Mouse (Mus musculus) CD8-positive naive resting alpha-beta T cell, adult 2 months (primary cell): ENCODE measurements around the gene Jph4.

Experiments used
- DNase-seq, 2 experiments: peaks; one replicate each; pipeline ENCODE4 v3.0.0; 2022; ENCODE audit warnings: low read depth in 2 of 2, low spot score in 2 of 2

The Jph4 gene

DNA sequence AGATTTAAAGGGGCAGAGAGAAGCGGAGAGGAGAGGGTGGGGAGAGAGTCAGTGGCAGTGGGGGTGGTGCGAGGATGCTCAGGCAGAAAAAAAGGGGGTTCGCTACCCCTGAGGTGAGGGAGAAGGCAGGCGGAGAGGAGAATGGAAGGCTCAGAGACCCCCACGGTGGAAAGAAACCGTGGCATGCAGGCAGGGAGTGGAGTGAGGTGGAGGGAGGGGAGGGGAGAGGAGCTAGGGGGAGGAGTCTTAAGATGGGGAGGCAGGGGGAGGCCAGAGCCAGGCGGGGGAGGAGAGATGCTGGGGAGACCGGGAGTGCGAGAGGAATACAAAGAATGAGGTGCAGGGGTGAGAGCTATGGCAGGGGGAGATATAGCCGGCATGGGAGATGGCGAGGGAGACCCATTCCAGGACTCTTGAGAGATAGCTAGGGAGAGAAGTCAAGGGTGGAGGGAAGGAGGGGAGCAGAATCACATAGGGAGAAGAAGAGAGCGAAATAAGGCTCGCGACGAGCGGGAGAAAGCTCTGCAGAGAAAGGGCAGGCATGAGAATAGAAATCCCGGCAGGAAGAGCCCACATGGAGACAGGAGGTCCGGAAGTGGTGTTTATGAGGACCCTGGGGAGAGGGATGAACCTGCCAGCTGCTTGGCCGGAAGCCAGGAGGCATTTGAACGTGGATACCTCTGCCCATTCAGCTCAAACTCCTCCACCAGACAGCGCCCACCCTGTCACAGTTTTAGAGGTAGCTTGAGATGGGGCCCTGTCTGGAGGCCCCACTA is at the start of gene Jph4:
Gene Jph4, minus strand, starts transcription at position 511 of the 776 bp plus-strand sequence.
- DNase-seq: no peak

DNA sequence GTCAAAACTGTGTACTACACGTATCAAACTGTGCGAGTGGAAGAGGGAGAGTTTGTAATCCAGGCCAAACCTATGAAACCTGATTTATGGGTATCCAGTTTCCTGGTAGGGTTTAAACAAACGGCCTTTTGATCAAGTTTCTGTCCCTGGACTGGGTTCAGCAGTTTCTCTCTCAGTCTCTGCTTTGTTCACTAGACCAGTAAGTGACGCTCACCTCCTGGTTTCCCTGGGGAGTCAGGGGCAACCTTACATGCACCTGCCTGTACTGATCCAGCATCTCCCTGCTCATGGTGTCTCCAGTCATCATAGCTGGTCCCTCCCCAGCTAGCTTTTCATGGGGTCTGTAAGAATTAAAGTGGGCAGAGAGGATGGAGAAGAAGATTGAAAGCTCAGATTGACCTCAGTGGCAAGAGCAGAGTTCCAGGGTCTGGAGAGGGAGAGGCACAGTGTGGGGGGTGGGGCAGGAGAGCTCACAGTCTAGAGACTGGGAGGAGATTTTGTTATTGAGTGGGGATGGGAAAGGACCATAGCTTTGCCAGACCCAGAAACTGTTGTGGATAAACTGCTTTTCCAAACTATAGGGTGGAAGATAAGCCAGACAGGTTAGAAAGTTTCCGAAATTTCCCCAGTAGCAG is 47.6 kb upstream of the Jph4 start:
- DNase-seq: no peak

- DNase-seq: no peak
Measured at GRCm38 (mm10) chr14:55162168-55162567, 45.4 kb upstream of the Jph4 start.

GRCm38 (mm10) chr14:55161098-55161634 is 44.4 kb upstream of the Jph4 start:
- peak; percentile 57 to 67 for DNase-seq

DNA sequence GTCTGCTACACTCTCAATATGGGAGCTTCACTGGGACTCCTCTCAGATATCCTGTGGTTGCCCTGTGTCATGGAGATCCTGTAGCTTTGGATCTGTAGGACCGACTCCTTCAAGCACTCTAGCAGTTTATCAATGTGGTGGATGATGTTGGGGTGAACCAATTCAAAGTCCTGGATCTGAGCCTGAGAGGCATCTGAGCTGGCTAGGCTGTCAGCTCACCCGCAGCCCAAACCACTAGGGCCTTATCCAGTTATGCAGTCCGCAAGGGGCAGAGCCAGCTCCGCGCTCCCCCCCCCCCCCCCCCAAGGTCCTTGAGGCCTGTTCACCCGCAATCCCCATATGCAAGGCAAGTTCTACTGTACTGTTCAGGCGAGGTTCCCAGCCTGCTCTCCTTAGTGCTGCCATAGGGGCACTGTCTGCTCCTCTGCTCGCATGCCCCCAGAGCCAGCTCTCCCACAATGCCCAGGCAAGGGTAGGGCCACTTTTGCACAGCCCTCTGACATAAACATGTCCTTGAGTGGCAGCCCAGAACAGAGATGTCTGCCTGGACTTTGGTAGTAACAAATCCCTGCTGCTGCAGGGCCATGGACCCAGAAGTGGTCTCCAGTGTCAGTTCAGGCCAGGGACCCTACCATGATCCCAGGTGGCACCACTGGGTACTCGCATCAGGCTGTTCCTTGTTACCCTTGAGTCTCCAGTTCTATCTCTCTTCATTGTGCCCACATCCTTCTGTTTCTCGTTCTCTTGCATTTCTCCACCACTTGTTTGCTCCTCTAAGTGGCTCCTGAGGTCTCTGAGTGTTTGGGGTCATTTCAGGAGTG is 43.7 kb upstream of the Jph4 start:
- no peak for DNase-seq

DNA sequence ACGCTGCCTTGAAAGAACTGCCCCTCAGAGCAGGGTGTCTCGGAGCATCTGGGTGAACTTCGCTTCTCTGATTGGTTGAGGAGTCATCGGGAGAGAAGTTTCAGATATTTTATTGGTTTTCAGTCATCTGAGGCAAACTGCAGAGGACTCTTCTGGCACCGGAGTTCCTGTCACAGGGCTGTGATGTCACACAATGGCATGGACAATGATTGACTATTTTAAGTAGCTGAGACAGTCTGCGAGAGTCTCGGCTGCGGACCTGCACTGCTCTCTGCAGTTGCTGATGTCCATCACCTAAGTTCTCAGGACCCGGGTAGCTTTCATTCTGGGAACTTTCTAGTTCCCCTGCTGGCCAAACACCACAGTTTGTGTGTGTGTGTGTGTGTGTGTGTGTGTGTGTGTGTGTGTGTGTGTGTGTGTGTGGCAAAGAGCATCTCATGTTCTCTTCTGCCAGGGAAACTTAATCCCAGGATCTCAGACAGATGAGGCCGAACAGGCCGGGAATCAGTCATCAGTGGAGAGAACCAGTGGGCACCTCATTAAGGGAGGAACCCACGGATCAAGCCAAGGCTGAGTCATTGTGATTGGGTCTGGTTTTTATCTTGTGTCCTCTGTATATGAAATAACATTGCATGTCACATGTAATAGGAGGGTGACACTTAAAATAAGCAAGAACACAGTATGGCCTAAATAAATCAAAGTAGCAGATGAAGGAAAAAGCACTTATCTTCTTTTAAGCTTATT is 40.8 kb upstream of the Jph4 start:
- DNase-seq: no peak

DNA sequence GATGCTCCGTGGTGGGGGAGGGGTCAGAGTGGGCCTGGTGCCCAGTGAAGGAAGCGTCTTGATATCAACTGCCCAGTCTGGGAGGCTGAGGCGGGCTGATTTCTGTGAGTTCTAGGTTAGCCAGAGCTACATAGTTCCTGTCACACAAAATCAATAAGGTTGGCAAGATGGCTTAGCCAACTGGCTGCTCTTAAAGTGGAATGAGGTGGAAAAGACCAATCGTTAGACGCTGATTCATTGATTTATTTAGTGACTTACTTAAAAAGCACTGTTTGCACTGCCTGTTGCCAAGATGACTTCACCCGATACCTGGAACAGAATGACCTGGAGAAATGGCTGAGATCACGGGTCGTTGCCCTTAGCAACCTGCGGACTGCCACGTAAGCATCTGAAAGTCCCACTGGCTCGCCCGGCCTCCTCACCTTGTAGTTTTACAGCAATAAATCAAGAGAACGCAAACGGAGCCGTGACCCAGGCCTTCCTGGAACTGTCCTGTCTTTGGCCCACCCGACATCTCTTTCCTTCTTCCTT is 36.3 kb upstream of the Jph4 start:
- no peak for DNase-seq

GRCm38 (mm10) chr14:55152174-55152573 is 35.4 kb upstream of the Jph4 start:
- no peak for DNase-seq

GRCm38 (mm10) chr14:55150985-55151384 is 34.2 kb upstream of the Jph4 start:
- DNase-seq: no peak

GRCm38 (mm10) chr14:55149041-55149440 is 32.3 kb upstream of the Jph4 start:
- no peak for DNase-seq

GRCm38 (mm10) chr14:55148363-55148915 is 31.7 kb upstream of the Jph4 start:
- peak; percentile 33 to 61 for DNase-seq

DNA sequence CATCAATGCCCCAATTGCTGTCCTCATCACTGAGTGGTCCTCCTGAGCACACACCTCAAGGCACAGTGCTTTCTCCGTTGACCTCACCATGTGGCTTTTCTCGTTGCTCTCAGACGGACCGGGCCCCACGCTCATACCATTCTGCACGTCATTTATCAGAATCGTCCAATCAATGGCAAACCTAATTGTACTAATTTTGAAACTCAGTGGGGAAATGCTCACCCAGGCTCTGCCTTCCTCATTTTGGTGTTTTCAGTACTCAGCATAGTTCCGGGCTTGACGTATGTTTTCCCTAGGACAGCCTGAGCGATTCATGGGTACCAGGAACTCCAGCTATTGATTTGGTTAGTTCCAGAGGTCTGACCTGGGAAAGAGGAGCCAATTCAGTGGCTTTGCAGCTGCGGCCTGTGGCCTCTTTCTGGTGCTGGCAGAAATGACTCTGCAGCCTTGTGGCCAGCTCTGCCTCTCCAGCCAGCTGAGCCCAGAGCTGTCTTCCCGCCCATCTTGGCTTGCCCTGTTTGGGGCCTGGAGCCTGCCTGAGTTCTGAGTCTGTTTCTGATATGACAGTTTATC is 30.2 kb upstream of the Jph4 start:
- DNase-seq: no peak

DNA sequence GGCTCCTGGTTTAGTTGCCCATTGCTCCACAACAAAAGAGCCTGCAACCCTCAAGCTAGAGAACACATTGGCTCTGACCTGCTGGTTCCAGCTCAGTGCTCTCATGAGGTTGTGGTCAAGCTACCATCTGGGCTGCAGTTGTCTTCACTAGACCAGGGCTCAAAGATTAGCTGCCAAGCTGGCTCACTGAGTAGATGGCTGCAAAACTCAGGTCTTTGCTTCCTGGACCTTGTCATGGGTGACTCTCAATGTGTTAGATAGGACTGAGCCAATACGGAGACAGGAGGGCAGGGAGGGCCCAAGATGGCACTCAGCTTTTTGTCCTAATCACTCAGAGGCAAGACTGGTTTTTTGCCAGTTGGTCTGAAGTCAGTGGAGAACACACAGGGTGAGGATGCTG is 29.6 kb upstream of the Jph4 start:
- DNase-seq: no peak

- DNase-seq: no peak
Measured at GRCm38 (mm10) chr14:55139313-55139712, 22.6 kb upstream of the Jph4 start.

- DNase-seq: no peak
Measured at GRCm38 (mm10) chr14:55135676-55136075, 18.9 kb upstream of the Jph4 start.

DNA sequence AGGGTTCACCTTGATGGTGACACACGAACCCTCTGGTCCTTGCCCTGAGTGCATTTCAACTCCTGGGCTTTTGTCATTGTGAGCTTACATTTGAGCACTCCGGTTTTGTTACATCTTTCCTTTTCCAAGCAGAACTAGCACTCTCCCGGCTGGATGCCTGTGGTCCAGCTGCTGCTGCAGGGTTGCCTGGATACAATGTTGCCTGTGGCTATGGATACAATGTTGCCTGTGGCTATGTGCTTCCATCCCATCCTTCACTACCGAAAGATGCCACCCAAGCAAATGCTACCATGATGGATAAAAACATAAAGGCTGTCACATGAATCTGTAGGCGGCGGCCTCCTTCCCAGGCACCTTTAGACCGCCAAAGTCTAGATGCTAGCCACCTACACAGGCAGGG is 9.8 kb upstream of the Jph4 start:
- DNase-seq: no peak

- DNase-seq: no peak
Measured at GRCm38 (mm10) chr14:55125711-55126110, 9.0 kb upstream of the Jph4 start.

GRCm38 (mm10) chr14:55122359-55122758 is 5.6 kb upstream of the Jph4 start:
- no peak for DNase-seq

GRCm38 (mm10) chr14:55121947-55122346 is 5.2 kb upstream of the Jph4 start:
- no peak for DNase-seq
